Mouse (Mus musculus) heart, postnatal 10 days (tissue): ENCODE data around the gene Sccpdh. TPM values are rescaled to one million over a fixed set of nuclear protein-coding genes. Genes with fewer than 3 reads are reported as not detected.
"Not testable (repeated sequence)": the region's sequence is repeated elsewhere in the genome, so short reads cannot be mapped to it uniquely, and the experiment has no call there.

Source experiments
- DNase-seq, 2 experiments: peaks; one replicate each; pipeline ENCODE4 v3.0.0; 2021
- intact Hi-C: fragments of 180-260 bp; cut with DNase I; formaldehyde crosslinking; loops from one replicate; pipeline ENCODE4 v1.15.1; 2025
- total RNA-seq, 2 experiments: library from RNA; stranded (reverse); gene quantifications; 2 replicates each; pipeline ENCODE4 v1.2.3; 2021

Sccpdh gene
- total RNA-seq, 2 experiments from 2014 or later: 68.9 to 70.8 TPM

- DNase-seq: no peak
- intact Hi-C loops: loop anchor here (1.0 kb wide), 1 partner anchor 20 kb away; no protein-coding TSS in a partner anchor
Measured at GRCm38 (mm10) chr1:179666971-179667370, 1.0 kb upstream of the Sccpdh start.

DNA sequence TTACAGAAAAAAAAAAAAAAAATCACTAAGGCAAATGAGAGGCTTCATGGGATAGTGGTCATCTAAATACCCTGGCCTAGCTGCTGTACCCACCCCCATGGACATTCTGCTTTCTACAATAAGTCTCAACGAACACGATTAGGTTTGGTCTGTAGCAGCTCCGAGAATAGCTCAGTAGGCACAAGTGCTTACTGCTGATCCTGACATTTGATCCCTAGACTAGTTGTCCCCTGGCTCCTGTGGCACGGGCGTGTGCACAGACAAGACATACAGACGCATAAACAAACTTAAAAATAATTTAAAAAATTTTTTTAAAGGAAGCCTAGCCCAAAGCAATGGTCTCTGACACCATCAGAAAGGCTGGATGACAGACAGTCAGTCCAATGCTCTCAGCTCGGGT, 560 bp upstream of the Sccpdh start:
- DNase-seq: no peak
- intact Hi-C loops: no loop called here

GRCm38 (mm10) chr1:179668836-179669537, 977 bp downstream of the Sccpdh start:
- DNase-seq: peak; percentile 36 to 42
- intact Hi-C loops: no loop called here

DNA sequence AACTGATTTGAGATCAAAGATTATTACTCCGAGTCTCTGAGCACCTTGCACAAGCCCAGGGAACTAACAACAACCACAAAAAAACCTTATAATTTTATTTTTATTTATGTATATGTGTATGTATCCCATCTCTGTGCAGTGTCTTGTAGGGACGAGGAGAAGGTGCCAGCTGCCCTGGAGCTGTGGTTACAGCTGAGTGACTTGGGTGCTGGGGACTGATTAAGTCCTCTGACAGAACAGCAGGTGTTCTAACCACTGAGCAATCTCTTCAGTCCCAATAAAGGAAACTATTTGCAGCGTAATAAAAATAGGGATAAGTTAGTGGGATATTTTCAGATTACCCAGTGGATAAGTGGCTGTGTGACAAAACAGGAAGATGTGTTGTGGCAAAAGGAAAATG, 6.3 kb downstream of the Sccpdh start:
- intact Hi-C loops: no loop called here
- no peak for DNase-seq

DNA sequence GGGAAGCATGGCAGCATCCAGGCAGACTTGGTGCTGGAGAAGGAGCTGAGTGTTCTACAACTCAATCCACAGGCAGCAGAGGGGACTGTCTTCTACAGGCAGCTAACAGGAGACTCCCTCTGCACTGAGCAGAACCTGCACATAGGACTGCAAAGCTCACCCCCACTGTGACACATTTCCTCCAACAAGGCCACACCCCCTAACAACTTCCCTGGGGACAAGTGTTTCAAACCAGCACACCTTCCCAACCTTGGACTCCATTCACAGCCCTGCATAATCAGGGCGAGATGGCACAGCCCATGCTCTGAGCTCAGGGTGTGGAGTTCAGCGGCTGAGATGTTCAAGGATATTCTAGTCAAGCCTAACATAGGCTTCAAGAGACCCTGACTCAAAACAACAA, 9.0 kb downstream of the Sccpdh start:
- intact Hi-C loops: no loop called here
- no peak for DNase-seq

DNA sequence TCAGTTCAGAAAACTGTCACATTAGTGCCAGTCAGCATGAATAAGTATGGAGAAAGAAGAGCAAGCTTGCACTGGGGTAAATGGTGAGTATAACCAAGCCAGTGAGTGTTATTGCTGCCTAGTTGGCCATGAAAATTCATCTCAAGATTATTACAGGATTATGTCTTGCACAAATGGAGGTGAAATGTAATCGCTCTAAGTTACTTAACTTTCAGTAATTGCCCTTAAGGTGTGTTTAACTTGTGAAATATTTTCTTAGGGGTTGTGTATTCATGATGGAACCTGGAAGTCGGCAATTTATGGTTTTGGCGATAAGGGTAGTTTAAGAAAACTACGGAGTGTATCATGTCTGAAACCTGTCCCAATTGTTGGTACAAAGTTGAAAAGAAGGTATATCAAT, 11.3 kb downstream of the Sccpdh start:
- intact Hi-C loops: no loop called here
- DNase-seq: no peak

- intact Hi-C loops, DNase-seq: not testable (repeated sequence)
Measured at GRCm38 (mm10) chr1:179682753-179683152, 14.7 kb downstream of the Sccpdh start.

GRCm38 (mm10) chr1:179686348-179686747, 18.3 kb downstream of the Sccpdh start:
- DNase-seq: no peak
- intact Hi-C loops: no loop called here

DNA sequence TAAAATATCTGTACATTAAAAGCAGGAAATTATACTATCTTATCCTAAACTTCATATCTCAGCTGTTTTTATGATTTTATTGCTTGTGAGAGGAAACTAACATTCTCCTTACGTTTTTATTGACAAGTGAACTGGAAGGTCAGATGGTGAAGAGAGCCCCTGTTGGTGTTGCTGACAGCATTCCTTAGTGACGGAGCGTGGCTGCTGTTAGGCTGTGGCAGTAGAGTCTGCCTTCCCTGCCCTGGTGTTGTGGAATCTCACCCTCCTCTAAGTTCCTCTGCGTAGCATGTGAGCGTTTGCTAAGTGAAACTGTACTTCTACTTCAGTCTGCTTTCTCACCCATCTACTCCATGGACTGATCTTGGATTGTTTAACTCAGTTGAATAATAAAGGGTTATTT, 18.8 kb downstream of the Sccpdh start:
- intact Hi-C loops: no loop called here
- no peak for DNase-seq

GRCm38 (mm10) chr1:179687305-179687704, 19.3 kb downstream of the Sccpdh start:
- DNase-seq: no peak
- intact Hi-C loops: no loop called here

- DNase-seq: no peak
- intact Hi-C loops: no loop called here
Measured at GRCm38 (mm10) chr1:179687966-179688365, 20.0 kb downstream of the Sccpdh start.

GRCm38 (mm10) chr1:179688415-179688814, 20.4 kb downstream of the Sccpdh start:
- intact Hi-C loops: no loop called here
- DNase-seq: peak in 1 of 2 experiments; percentile 12

DNA sequence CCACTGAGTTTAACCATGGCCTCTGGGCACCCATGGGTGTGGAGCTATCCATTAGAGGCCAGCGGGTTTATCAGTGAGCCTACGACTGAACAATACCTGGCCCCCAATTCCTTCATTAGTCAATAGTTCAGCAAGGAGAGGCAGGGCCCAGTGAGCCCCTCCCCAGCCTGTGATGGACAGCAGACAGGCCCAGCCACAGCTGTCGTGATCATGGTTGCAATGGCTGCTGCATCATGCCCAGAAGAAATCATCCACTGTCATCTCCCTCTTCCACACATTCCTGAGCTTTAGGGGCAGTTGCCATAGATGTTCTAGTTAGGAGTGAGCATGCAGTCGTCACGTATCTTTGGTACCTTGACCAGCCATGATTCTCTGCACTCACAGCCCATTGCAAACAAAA, 20.9 kb downstream of the Sccpdh start:
- intact Hi-C loops: no loop called here
- no peak for DNase-seq

DNA sequence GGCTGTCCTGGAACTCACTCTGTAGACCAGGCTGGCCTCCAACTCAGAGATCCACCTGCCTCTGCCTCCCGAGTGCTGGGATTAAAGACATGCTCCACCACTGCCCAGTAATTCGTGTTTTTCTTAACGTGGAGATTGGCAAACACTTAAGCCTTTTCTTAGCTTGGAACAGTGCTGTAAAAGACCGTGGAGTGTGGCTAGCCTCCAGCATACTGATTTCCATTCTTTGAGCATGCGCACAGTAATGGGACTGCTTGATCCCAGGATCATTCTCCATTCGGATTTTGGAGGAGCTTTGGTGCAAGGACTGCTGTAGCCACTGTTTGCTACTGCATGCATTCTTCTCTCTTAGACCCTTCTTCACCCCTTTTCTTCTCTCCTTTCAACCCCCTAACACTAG, 21.5 kb downstream of the Sccpdh start:
- intact Hi-C loops: no loop called here
- DNase-seq: no peak

DNA sequence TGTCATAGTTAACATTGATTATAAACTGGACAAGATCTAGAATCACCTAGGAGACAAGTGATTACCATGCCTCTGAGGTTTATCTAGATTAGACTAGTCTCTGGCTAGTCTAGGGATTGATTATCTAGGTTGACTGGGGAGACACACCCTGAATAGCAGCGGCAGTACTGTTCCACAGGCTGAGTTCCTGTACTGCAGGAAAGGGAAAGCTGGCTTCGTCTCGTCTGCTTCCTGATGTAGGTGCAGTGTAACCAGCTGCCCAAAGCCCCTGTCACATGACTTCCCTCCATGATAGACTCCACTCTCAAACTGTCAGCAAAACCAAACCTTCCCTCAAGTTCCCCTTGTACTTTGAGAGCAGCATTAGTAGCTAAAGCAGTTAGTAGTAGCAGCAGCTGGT, 36.1 kb downstream of the Sccpdh start:
- DNase-seq: no peak
- intact Hi-C loops: no loop called here

- no peak for DNase-seq
Measured at GRCm38 (mm10) chr1:179705154-179705553, 37.1 kb downstream of the Sccpdh start.

DNA sequence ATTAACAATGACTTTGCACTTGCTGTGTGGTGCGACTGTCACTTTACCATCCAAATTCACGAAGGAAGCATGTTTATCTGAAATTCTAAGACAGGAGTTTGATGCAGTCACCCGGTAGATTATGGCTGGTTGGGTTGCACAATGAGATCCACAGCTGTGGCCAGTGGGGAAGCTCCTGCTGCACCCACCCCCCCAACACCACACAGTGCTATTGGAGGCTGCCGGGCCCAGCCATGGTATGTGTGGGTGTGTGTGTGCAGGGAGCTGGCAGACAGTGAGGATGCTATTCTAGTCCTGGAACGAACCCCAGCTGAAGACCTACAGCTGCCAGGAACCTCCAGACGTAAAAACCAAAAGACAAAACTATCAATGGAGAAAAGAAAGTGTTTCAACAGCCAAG, 41.4 kb downstream of the Sccpdh start:
- intact Hi-C loops: no loop called here
- peak; percentile 78 to 79 for DNase-seq

More at GRCm38 (mm10) chr1:179705154-179705553, 37.1 kb downstream of the Sccpdh start:
- intact Hi-C loops: no loop called here

- no peak for DNase-seq
- intact Hi-C loops: no loop called here
Measured at GRCm38 (mm10) chr1:179710739-179711138, 42.7 kb downstream of the Sccpdh start.

DNA sequence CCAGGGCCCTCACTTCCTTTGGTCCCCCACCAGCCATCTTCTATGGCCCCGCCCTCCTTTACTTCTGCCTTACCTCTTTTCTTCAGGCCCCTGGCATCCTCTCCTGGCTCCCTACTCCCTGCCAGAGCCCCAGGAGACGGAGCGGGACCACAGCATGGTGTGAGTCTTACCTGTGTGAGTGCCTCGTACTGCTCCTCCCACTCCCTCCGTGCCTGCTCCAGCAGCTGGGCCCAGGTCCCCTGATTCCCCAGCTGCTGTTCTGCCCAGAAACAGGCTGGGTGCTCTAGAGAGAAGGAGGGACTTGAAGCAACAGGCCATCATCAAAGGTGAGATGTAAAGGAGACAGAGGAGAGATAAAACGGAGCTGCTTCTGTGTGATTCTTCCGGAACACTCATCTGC, 44.6 kb downstream of the Sccpdh start:
- intact Hi-C loops: no loop called here

GRCm38 (mm10) chr1:179713367-179713766, 45.4 kb downstream of the Sccpdh start:
- DNase-seq: no peak
- intact Hi-C loops: no loop called here

More for the DNA sequence above, 44.6 kb downstream of the Sccpdh start:
- DNase-seq: no peak

- DNase-seq, intact Hi-C loops: not testable (repeated sequence)
Measured at GRCm38 (mm10) chr1:179715289-179715688, 47.3 kb downstream of the Sccpdh start.

- no peak for DNase-seq
- intact Hi-C loops: no loop called here
Measured at GRCm38 (mm10) chr1:179715786-179716185, 47.8 kb downstream of the Sccpdh start.
